Mouse (Mus musculus): ENCODE results near the gene Morc4. TPM values are rescaled to one million over a fixed set of nuclear protein-coding genes. Genes with fewer than 3 reads are reported as not detected.

Gene Morc4
- polyA plus RNA-seq, 1 experiment from 2014 or later: 64.1 TPM

DNA sequence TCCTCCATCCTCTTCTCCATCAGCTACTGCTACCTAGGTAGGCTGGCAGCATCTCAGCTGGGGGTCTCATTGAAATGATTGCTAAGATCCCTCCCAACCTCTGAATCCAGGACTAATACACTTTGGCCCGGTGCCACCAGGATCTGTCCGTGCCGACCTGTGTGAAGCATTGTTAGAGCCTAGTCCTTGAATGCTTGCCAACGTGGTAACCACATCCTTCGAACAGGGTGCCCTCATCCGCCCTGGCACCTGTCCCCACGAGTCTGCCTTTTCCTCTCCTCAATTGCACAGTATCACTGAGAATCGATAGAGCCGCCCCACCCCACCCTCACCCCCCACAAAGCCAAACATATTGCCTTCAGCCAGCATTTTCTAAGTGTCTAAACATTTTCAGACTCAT lies 73.6 kb downstream of the Morc4 start:
- no peak for ATAC-seq (ENCODE audit: low read depth)
- Histone ChIP-seq H3K9me3 (replicated peaks; ENCODE audit: control insufficient read depth, low read length) (no peaks in the 10 kb centered on the region), H3K27me3 (ENCODE audit: control insufficient read depth, insufficient read depth, low read depth, low read length) (no peaks in the 10 kb centered on the region; the same call in 1 of the 2 replicates), H3K4me1 (ENCODE audit: control insufficient read depth, low read depth, low read length) (no peaks in the 10 kb centered on the region), H3K36me3 (ENCODE audit: control insufficient read depth, insufficient read depth) (no peaks in the 10 kb centered on the region), H3K27ac (ENCODE audit: low read length) (no peak overlapping the region), H3K9ac (ENCODE audit: low read depth, low read length) (no peak overlapping the region), H3K4me3 (ENCODE audit: low read depth, low read length) (no peak overlapping the region), H3K4me2 (ENCODE audit: low read depth, low read length) (no peak overlapping the region)
- WGBS (ENCODE audit: insufficient replicate concordance): 75% methylated on average over 9 of the region's 9 CpGs

GRCm38 (mm10) chrX:139796037-139796436 lies 75.4 kb downstream of the Morc4 start:
- Histone ChIP-seq H3K4me2 (ENCODE audit: low read depth, low read length) (no peak overlapping the region), H3K9me3 (replicated peaks; ENCODE audit: control insufficient read depth, low read length) (no peaks in the 10 kb centered on the region), H3K27ac (ENCODE audit: low read length) (no peak overlapping the region), H3K27me3 (ENCODE audit: control insufficient read depth, insufficient read depth, low read depth, low read length) (no peaks in the 10 kb centered on the region; the same call in 1 of the 2 replicates), H3K4me3 (ENCODE audit: low read depth, low read length) (no peak overlapping the region), H3K4me1 (ENCODE audit: control insufficient read depth, low read depth, low read length) (no peaks in the 10 kb centered on the region), H3K9ac (ENCODE audit: low read depth, low read length) (no peak overlapping the region), H3K36me3 (ENCODE audit: control insufficient read depth, insufficient read depth) (no peaks in the 10 kb centered on the region)
- ATAC-seq (ENCODE audit: low read depth): no peak
- WGBS (ENCODE audit: insufficient replicate concordance): 60% methylated on average over 6 of the region's 6 CpGs

- Histone ChIP-seq H3K9me3 (replicated peaks; ENCODE audit: control insufficient read depth, low read length) (no peaks in the 10 kb centered on the region), H3K4me1 (ENCODE audit: control insufficient read depth, low read depth, low read length) (no peaks in the 10 kb centered on the region), H3K27ac (ENCODE audit: low read length) (no peak overlapping the region), H3K36me3 (ENCODE audit: control insufficient read depth, insufficient read depth) (no peaks in the 10 kb centered on the region), H3K9ac (ENCODE audit: low read depth, low read length) (no peak overlapping the region), H3K4me2 (ENCODE audit: low read depth, low read length) (no peak overlapping the region), H3K4me3 (ENCODE audit: low read depth, low read length) (no peak overlapping the region), H3K27me3 (ENCODE audit: control insufficient read depth, insufficient read depth, low read depth, low read length) (no peaks in the 10 kb centered on the region)
- no peak for ATAC-seq (ENCODE audit: low read depth)
- WGBS (ENCODE audit: insufficient replicate concordance): 64% methylated on average over 7 of the region's 7 CpGs
Measured at GRCm38 (mm10) chrX:139794072-139794845, 77.2 kb downstream of the Morc4 start.

GRCm38 (mm10) chrX:139785764-139786163 lies 85.7 kb downstream of the Morc4 start:
- Histone ChIP-seq H3K9me3 (replicated peaks; ENCODE audit: control insufficient read depth, low read length) (no peaks in the 10 kb centered on the region), H3K27me3 (ENCODE audit: control insufficient read depth, insufficient read depth, low read depth, low read length) (no peaks in the 10 kb centered on the region), H3K4me3 (ENCODE audit: low read depth, low read length) (no peak overlapping the region), H3K4me2 (ENCODE audit: low read depth, low read length) (no peak overlapping the region), H3K27ac (ENCODE audit: low read length) (no peak overlapping the region), H3K36me3 (ENCODE audit: control insufficient read depth, insufficient read depth) (no peaks in the 10 kb centered on the region), H3K4me1 (ENCODE audit: control insufficient read depth, low read depth, low read length) (peaks cover 5% of the 10 kb centered on the region), H3K9ac (ENCODE audit: low read depth, low read length) (no peak overlapping the region)
- ATAC-seq (ENCODE audit: low read depth): no peak
- WGBS (ENCODE audit: insufficient replicate concordance): 28% methylated on average over 1 of the region's 1 CpGs

GRCm38 (mm10) chrX:139783045-139783422 lies 88.4 kb downstream of the Morc4 start:
- Histone ChIP-seq H3K4me1 (ENCODE audit: control insufficient read depth, low read depth, low read length) (peaks cover 6% of the 10 kb centered on the region), H3K27ac (ENCODE audit: low read length) (no peak overlapping the region), H3K9me3 (replicated peaks; ENCODE audit: control insufficient read depth, low read length) (no peaks in the 10 kb centered on the region), H3K9ac (ENCODE audit: low read depth, low read length) (no peak overlapping the region), H3K4me2 (ENCODE audit: low read depth, low read length) (no peak overlapping the region), H3K36me3 (ENCODE audit: control insufficient read depth, insufficient read depth) (no peaks in the 10 kb centered on the region), H3K27me3 (ENCODE audit: control insufficient read depth, insufficient read depth, low read depth, low read length) (no peaks in the 10 kb centered on the region), H3K4me3 (ENCODE audit: low read depth, low read length) (no peak overlapping the region)
- no peak for ATAC-seq (ENCODE audit: low read depth)
- 58% methylated on average over 3 of the region's 3 CpGs for WGBS (ENCODE audit: insufficient replicate concordance)

DNA sequence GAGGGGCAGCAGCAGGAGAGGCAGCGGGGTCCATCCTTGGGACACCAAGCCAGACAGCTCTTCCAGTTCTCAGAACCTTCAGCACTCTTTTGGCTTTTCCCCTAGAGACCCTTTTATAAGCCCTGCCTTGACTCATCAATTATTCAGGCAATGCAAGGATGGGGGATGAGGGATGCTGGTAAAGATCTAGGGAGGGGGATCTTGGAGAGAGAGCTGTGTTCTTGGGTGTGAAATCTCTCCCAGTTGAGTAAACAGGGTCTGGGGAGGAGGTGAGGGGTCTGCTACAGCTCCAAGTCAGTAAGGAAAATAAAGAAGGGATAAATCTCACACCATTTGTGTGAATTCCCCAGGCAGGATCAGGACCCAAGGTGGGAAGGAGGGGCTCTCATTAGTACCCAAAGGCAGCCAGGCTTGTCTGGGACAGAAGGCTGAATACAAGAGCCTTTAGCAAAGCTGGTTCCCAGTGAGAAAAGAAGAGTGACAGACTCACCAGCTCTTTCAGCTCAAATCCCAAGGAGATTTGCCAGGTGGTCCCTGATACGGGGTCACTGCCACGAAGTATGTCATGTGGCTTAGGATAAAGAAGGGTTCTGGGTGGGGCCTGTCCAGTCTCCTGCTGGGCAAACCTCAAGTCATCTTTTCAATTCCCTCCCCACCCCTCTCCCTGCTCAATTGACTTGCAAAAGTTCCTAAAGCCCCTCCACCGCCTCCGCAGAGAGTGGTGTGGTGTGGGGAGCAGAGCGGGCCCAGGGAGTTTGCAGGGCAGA lies 89.0 kb downstream of the Morc4 start, which contains the start of gene Ripply1:
Gene Ripply1 (minus strand): TSS at position 76 of the 767 bp plus-strand sequence.
- ATAC-seq (ENCODE audit: low read depth): no peak
- H3K27ac ChIP-seq (ENCODE audit: low read length): no peak within 1 kb of the TSS; the same call in 1 of the 2 replicates
- no peak within 1 kb of the TSS for H3K4me3 ChIP-seq (ENCODE audit: low read depth, low read length)
- 54% methylated on average over 6 of the region's 6 CpGs for whole genome bisulfite sequencing (ENCODE audit: insufficient replicate concordance)
- H3K27me3 ChIP-seq (ENCODE audit: control insufficient read depth, insufficient read depth, low read depth, low read length): no peaks in the 10 kb centered on the region
- no peak within 1 kb of the TSS for H3K4me2 ChIP-seq (ENCODE audit: low read depth, low read length)
- no peak within 1 kb of the TSS for H3K9ac ChIP-seq (ENCODE audit: low read depth, low read length)
- H3K36me3 ChIP-seq (ENCODE audit: control insufficient read depth, insufficient read depth): no peaks in the 10 kb centered on the region
- peaks cover 6% of the 10 kb centered on the region for H3K4me1 ChIP-seq (ENCODE audit: control insufficient read depth, low read depth, low read length)
- no peaks in the 10 kb centered on the region for H3K9me3 ChIP-seq (replicated peaks; ENCODE audit: control insufficient read depth, low read length)

DNA sequence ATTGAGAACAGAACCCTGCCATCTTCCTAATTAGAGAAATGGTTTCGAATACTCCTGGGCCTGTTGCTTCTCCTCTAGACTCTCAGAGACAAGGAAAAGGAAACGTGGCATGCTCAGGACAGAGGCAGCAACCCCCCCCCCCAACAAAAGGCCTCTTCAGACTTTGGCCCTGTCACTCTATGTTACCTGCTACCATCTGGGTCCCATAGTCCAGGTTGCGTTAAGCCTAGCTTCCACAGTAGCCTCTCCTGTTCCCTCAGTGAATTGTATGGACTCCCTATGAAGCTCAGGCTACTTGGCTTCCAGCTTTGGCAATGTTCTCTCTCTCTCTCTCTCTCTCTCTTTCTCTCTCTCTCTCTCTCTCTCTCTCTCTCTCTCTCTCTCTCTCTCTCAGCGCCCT lies 89.9 kb downstream of the Morc4 start:
- Histone ChIP-seq H3K27me3 (ENCODE audit: control insufficient read depth, insufficient read depth, low read depth, low read length) (no peaks in the 10 kb centered on the region), H3K4me1 (ENCODE audit: control insufficient read depth, low read depth, low read length) (peaks cover 6% of the 10 kb centered on the region), H3K4me3 (ENCODE audit: low read depth, low read length) (no peak overlapping the region), H3K36me3 (ENCODE audit: control insufficient read depth, insufficient read depth) (no peaks in the 10 kb centered on the region), H3K4me2 (ENCODE audit: low read depth, low read length) (no peak overlapping the region), H3K9ac (ENCODE audit: low read depth, low read length) (no peak overlapping the region), H3K27ac (ENCODE audit: low read length) (no peak overlapping the region), H3K9me3 (replicated peaks; ENCODE audit: control insufficient read depth, low read length) (no peaks in the 10 kb centered on the region)
- no peak for ATAC-seq (ENCODE audit: low read depth)
- 59% methylated on average over 4 of the region's 4 CpGs for WGBS (ENCODE audit: insufficient replicate concordance)

- no peaks in the 10 kb centered on the region for H3K9me3 ChIP-seq (replicated peaks; ENCODE audit: control insufficient read depth, low read length)
- H3K4me1 ChIP-seq (ENCODE audit: control insufficient read depth, low read depth, low read length): peaks cover 6% of the 10 kb centered on the region
- no peaks in the 10 kb centered on the region for H3K27me3 ChIP-seq (ENCODE audit: control insufficient read depth, insufficient read depth, low read depth, low read length)
- H3K4me2 ChIP-seq (ENCODE audit: low read depth, low read length): no peak overlapping the region
- no peak overlapping the region for H3K4me3 ChIP-seq (ENCODE audit: low read depth, low read length)
- peak; percentile 70 for ATAC-seq (ENCODE audit: low read depth)
- H3K36me3 ChIP-seq (ENCODE audit: control insufficient read depth, insufficient read depth): no peaks in the 10 kb centered on the region
- H3K9ac ChIP-seq (ENCODE audit: low read depth, low read length): no peak overlapping the region
- 20% methylated on average over 3 of the region's 3 CpGs for WGBS (ENCODE audit: insufficient replicate concordance)
- no peak overlapping the region; the same call in 1 of the 2 replicates for H3K27ac ChIP-seq (ENCODE audit: low read length)
Measured at GRCm38 (mm10) chrX:139780988-139781387, 90.5 kb downstream of the Morc4 start.

- no peak for ATAC-seq (ENCODE audit: low read depth)
- Histone ChIP-seq H3K4me2 (ENCODE audit: low read depth, low read length) (no peak overlapping the region), H3K36me3 (ENCODE audit: control insufficient read depth, insufficient read depth) (no peaks in the 10 kb centered on the region), H3K9ac (ENCODE audit: low read depth, low read length) (no peak overlapping the region), H3K27me3 (ENCODE audit: control insufficient read depth, insufficient read depth, low read depth, low read length) (no peaks in the 10 kb centered on the region), H3K4me3 (ENCODE audit: low read depth, low read length) (no peak overlapping the region), H3K4me1 (ENCODE audit: control insufficient read depth, low read depth, low read length) (peaks cover 6% of the 10 kb centered on the region), H3K27ac (ENCODE audit: low read length) (no peak overlapping the region), H3K9me3 (replicated peaks; ENCODE audit: control insufficient read depth, low read length) (no peaks in the 10 kb centered on the region)
- 42% methylated on average over 5 of the region's 5 CpGs for WGBS (ENCODE audit: insufficient replicate concordance)
Measured at GRCm38 (mm10) chrX:139779401-139779800, 92.1 kb downstream of the Morc4 start.

Measured in liver, embryonic 16.5 days (tissue).